Mouse (Mus musculus) heart, embryonic 13.5 days (tissue): ENCODE data around the gene Cdk2ap2. TPM values are rescaled to one million over a fixed set of nuclear protein-coding genes. Genes with fewer than 3 reads are reported as not detected.
"Not testable (repeated sequence)": the region's sequence is repeated elsewhere in the genome, so short reads cannot be mapped to it uniquely, and the experiment has no call there.

ENCODE experiments used
- ATAC-seq: fragments of 200-750 bp; cut with Nextera tagmentation; 2 replicates; pipeline ENCODE4 v1.8.0; 2017; ENCODE audit warnings: moderate TSS enrichment; ENCODE audit not compliant: insufficient number of reproducible peaks, low FRiP score, low TSS enrichment; ENCODE audit errors: extremely low read depth
- H3K27ac ChIP-seq: fragments of 300-500 bp; sonication (generic); replicated peaks from 2 replicates; pipeline ENCODE4 v1.5.1; 2015; ENCODE audit warnings: moderate library complexity, mild to moderate bottlenecking, inconsistent platforms
- H3K27me3 ChIP-seq: fragments of 300-500 bp; sonication (generic); replicated peaks from 2 replicates; pipeline ENCODE4 v1.6.1; 2015; ENCODE audit warnings: mild to moderate bottlenecking, inconsistent platforms
- H3K36me3 ChIP-seq: fragments of 300-500 bp; sonication (generic); 2 replicates; pipeline ENCODE4 v1.6.1; 2015; ENCODE audit warnings: mild to moderate bottlenecking, inconsistent platforms
- H3K4me1 ChIP-seq: fragments of 300-500 bp; sonication (generic); 2 replicates; pipeline ENCODE4 v1.6.1; 2015; ENCODE audit warnings: inconsistent platforms
- H3K4me2 ChIP-seq: fragments of 300-500 bp; sonication (generic); 2 replicates; pipeline ENCODE4 v1.6.1; 2015; ENCODE audit warnings: inconsistent platforms, mild to moderate bottlenecking, moderate library complexity
- H3K4me3 ChIP-seq: fragments of 300-500 bp; sonication (generic); 2 replicates; pipeline ENCODE4 v1.5.1; 2015; ENCODE audit warnings: moderate library complexity, mild to moderate bottlenecking, inconsistent platforms
- H3K9ac ChIP-seq: fragments of 300-500 bp; sonication (generic); 2 replicates; pipeline ENCODE4 v1.6.1; 2015; ENCODE audit warnings: inconsistent platforms, mild to moderate bottlenecking, moderate library complexity
- H3K9me3 ChIP-seq: fragments of 300-500 bp; sonication (generic); 2 replicates; pipeline ENCODE4 v1.6.1; 2016; ENCODE audit warnings: inconsistent platforms
- WGBS: fragments of 180-500 bp; shearing (Covaris S2); methylation state at CpG from one replicate; pipeline ENCODE4 v1.1.7; 2015; ENCODE audit warnings: mixed read lengths; 5-methylcytosine and 5-hydroxymethylcytosine counted together
- polyA plus RNA-seq: library from polyadenylated mRNA; unstranded; fragments of >200 nt; fragmentation: Nextera tagmentation; extraction: Ambion mirVana; gene quantifications from 2 replicates; pipeline ENCODE4 v1.2.1, GENCODE M21; 2015

Cdk2ap2 gene
- polyA plus RNA-seq, 1 experiment from 2014 or later: 64.5 TPM

- H3K4me3 ChIP-seq: no peak overlapping the region
- ATAC-seq: no peak
- H3K36me3 ChIP-seq: no peaks in the 10 kb centered on the region
- H3K4me1 ChIP-seq: peaks cover 23% of the 10 kb centered on the region
- no peaks in the 10 kb centered on the region for H3K9me3 ChIP-seq
- no peaks in the 10 kb centered on the region; the same call in 1 of the 2 replicates for H3K27me3 ChIP-seq
- 80% methylated on average over 13 of the region's 13 CpGs for WGBS
- no peak overlapping the region for H3K9ac ChIP-seq
- H3K4me2 ChIP-seq: no peak overlapping the region
- H3K27ac ChIP-seq: no peak overlapping the region
Measured at GRCm38 (mm10) chr19:4057389-4057788, 39.6 kb upstream of the Cdk2ap2 start.

DNA sequence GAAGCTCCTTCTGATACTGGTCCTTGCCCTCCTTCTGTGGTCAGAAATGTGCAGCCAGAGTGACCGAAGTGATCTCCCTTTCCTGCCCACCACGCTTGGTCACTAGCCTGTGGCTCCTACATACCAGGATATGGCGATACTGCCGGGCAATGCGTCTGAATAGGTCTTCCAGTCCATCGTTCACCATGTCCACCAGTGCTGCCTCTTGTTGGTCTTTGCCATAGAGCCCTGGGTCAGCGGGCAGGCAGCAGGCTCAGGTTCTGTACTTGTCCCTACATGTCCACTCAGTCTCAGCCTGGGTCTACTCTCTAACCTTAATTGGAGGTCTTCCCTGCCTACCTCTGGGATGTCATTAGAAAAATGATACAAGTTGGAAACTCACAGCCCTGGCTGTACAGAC, 39.0 kb upstream of the Cdk2ap2 start:
- no peak for ATAC-seq
- Histone ChIP-seq H3K36me3 (no peaks in the 10 kb centered on the region), H3K27ac (no peak overlapping the region), H3K9ac (no peak overlapping the region), H3K4me1 (peaks cover 23% of the 10 kb centered on the region), H3K27me3 (no peaks in the 10 kb centered on the region; the same call in 1 of the 2 replicates), H3K4me2 (no peak overlapping the region), H3K9me3 (no peaks in the 10 kb centered on the region), H3K4me3 (no peak overlapping the region)
- WGBS: 92% methylated on average over 7 of the region's 7 CpGs

- Histone ChIP-seq H3K4me1 (peaks cover 23% of the 10 kb centered on the region), H3K27me3 (no peaks in the 10 kb centered on the region; the same call in 1 of the 2 replicates), H3K9ac (no peak overlapping the region), H3K4me2 (no peak overlapping the region), H3K27ac (no peak overlapping the region), H3K36me3 (no peaks in the 10 kb centered on the region), H3K9me3 (no peaks in the 10 kb centered on the region), H3K4me3 (no peak overlapping the region)
- WGBS: 78% methylated on average over 5 of the region's 5 CpGs
- no peak for ATAC-seq
Measured at GRCm38 (mm10) chr19:4058581-4058980, 38.4 kb upstream of the Cdk2ap2 start.

DNA sequence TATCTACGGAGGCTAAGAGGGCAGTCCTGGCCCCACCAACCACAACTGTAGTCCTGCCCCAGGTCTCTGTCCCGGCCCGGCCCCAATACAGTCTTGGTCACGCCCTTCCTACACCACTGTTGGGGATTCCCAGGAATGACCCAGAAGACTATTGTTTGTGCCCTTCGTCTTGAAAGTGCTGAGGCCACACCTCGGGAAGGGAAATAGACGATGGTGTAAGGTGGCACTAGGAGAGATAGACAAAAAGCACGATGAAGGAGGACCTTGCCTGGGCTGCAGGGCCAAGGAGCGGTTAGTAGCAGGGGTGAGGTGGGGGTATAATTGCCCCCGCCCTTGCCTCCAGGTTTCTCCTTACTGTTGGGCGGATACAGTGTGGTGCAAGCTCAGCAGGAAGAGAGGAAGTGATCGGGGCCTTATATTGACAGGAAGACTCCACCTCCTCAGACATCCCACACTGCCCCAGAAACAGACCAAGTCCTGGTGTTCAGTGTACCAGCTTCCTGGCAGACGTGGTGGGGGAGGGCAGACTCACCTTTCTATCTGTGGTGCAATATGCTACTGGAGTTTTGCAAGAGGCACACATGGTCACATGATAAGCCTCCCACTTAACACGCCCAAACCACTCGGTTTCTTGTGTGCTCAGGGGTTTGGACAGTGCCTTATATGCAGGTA, 37.8 kb upstream of the Cdk2ap2 start, which contains the start of gene Gstp3:
TSS of gene Gstp3 (minus strand) at position 501 of the 672 bp plus-strand sequence.
- H3K27ac ChIP-seq: no peak within 1 kb of the TSS
- no peaks in the 10 kb centered on the region; the same call in 1 of the 2 replicates for H3K27me3 ChIP-seq
- H3K9me3 ChIP-seq: no peaks in the 10 kb centered on the region
- no peak within 1 kb of the TSS for H3K9ac ChIP-seq
- 63% methylated on average over 15 of the region's 15 CpGs for WGBS
- peaks cover 28% of the 10 kb centered on the region for H3K4me1 ChIP-seq
- ATAC-seq: 0 out of 2 replicates have a peak, but pooled peaks have one; percentile 8
- no peaks in the 10 kb centered on the region for H3K36me3 ChIP-seq
- H3K4me2 ChIP-seq: no peak within 1 kb of the TSS
- no peak within 1 kb of the TSS for H3K4me3 ChIP-seq

- not testable (repeated sequence) for H3K27me3 ChIP-seq, H3K36me3 ChIP-seq, ATAC-seq, H3K9ac ChIP-seq, H3K9me3 ChIP-seq, H3K27ac ChIP-seq, H3K4me2 ChIP-seq, H3K4me3 ChIP-seq
- WGBS: 85% methylated on average over 8 of the region's 8 CpGs
- H3K4me1 ChIP-seq: peaks cover 28% of the 10 kb centered on the region
Measured at GRCm38 (mm10) chr19:4060044-4060898, 36.7 kb upstream of the Cdk2ap2 start.

DNA sequence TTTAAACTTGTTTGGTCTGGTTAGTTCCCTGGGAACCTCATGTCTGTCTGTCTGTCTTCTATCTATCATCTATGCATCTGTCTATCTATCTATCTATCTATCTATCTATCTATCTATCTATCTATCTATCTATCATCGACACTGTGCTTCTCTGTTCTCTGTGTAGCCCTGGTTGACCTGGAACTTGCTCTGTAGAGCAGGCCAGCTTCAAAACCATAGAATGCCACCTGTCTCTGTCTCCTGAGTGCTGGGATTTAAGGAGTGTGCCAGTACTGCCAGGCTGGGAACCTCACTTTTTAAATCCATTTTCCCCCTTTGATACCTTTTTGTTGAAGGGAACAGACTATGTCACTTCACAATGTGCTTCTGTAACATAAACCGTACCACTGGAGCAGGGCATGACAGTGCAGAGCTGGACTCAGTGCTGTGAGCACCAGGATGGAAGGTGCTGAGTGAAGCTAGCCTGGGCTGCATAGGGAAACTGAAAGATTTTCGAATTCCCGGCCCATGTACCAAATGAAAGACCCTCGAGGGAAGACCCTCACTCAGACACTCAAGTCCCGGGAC, 36.0 kb upstream of the Cdk2ap2 start:
- Histone ChIP-seq H3K4me2 (no peak overlapping the region), H3K36me3 (no peaks in the 10 kb centered on the region), H3K4me1 (peaks cover 22% of the 10 kb centered on the region), H3K9ac (no peak overlapping the region), H3K27me3 (no peaks in the 10 kb centered on the region; the same call in 1 of the 2 replicates), H3K4me3 (no peak overlapping the region), H3K9me3 (no peaks in the 10 kb centered on the region), H3K27ac (no peak overlapping the region)
- 82% methylated on average over 6 of the region's 6 CpGs for WGBS
- ATAC-seq: no peak

- 30% methylated on average over 4 of the region's 4 CpGs for WGBS
- H3K27ac ChIP-seq: peak overlapping the region; percentile 54; the same call in 1 of the 2 replicates
- not testable (repeated sequence) for H3K27me3 ChIP-seq
Measured at GRCm38 (mm10) chr19:4063357-4063756, 33.6 kb upstream of the Cdk2ap2 start.

DNA sequence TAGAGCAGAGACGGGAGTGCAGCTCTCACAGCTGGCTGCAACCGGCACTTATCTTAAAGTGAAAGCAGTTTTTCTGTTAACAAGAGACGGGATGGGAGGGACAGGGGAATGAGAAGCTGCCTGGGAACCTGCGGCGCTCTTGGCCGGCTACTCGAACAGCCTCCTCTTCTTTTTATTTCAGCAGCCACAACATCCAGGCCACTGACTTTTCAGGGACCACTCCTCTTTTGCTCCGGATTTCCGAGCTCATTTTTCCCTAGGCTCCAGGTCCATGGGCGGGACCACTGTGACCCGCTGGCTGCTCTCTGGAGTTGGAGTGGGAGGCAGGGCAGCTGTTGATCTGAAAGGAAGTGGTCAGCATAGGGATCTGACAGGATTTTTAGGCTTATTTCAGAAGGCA, 32.5 kb upstream of the Cdk2ap2 start:
- ATAC-seq, H3K36me3 ChIP-seq, H3K9ac ChIP-seq, H3K9me3 ChIP-seq, H3K4me1 ChIP-seq, H3K4me3 ChIP-seq, H3K27ac ChIP-seq, H3K27me3 ChIP-seq: not testable (repeated sequence)
- 28% methylated on average over 6 of the region's 11 CpGs for WGBS
- H3K4me2 ChIP-seq: peak overlapping the region; percentile 44

More at GRCm38 (mm10) chr19:4063357-4063756, 33.6 kb upstream of the Cdk2ap2 start:
- not testable (repeated sequence) for H3K9ac ChIP-seq, H3K36me3 ChIP-seq, H3K4me3 ChIP-seq, ATAC-seq, H3K4me1 ChIP-seq, H3K4me2 ChIP-seq, H3K9me3 ChIP-seq

- H3K4me2 ChIP-seq: no peak overlapping the region
- no peak for ATAC-seq
- no peak overlapping the region for H3K9ac ChIP-seq
- H3K36me3 ChIP-seq: no peaks in the 10 kb centered on the region
- H3K4me3 ChIP-seq: no peak overlapping the region
- peaks cover 5% of the 10 kb centered on the region; the same call in 1 of the 2 replicates for H3K4me1 ChIP-seq
- WGBS: 77% methylated on average over 6 of the region's 6 CpGs
- no peaks in the 10 kb centered on the region; the same call in 1 of the 2 replicates for H3K27me3 ChIP-seq
- H3K27ac ChIP-seq: no peak overlapping the region
- no peaks in the 10 kb centered on the region for H3K9me3 ChIP-seq
Measured at GRCm38 (mm10) chr19:4066280-4066679, 30.7 kb upstream of the Cdk2ap2 start.

DNA sequence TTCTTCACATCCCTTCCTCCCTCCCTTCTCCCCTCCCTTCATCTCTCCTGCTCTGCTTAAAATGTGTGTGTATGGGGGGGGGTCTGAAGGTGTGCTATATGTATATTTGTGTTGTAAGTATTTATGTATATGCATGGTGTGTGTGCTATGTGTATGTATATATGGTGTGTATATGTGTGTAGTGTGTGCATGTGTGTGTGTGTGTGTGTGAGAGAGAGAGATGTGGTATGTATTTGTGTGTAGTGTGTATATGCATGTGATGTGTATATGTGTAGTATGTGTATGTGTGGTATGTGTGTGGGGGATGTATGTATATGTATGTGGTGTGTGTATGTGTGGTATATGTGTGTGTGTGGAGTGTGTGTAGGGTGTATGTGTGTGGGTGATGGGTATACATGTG, 30.1 kb upstream of the Cdk2ap2 start:
- no peak overlapping the region for H3K4me2 ChIP-seq
- H3K4me3 ChIP-seq: no peak overlapping the region
- H3K4me1 ChIP-seq: peaks cover 5% of the 10 kb centered on the region; the same call in 1 of the 2 replicates
- H3K9me3 ChIP-seq: no peaks in the 10 kb centered on the region
- no peak for ATAC-seq
- H3K36me3 ChIP-seq: no peaks in the 10 kb centered on the region
- H3K27me3 ChIP-seq: no peaks in the 10 kb centered on the region; the same call in 1 of the 2 replicates
- H3K9ac ChIP-seq: no peak overlapping the region
- H3K27ac ChIP-seq: no peak overlapping the region

- not testable (repeated sequence) for H3K4me3 ChIP-seq, H3K9ac ChIP-seq, H3K9me3 ChIP-seq, ATAC-seq, H3K27me3 ChIP-seq, H3K4me2 ChIP-seq, H3K36me3 ChIP-seq, H3K4me1 ChIP-seq, H3K27ac ChIP-seq
- 86% methylated on average over 2 of the region's 2 CpGs for WGBS
Measured at GRCm38 (mm10) chr19:4068242-4068641, 28.7 kb upstream of the Cdk2ap2 start.
